Mouse (Mus musculus): ENCODE data around the gene Bmp2k. TPM values are rescaled to one million over a fixed set of nuclear protein-coding genes. Genes with fewer than 3 reads are reported as not detected.

Gene Bmp2k
- polyA plus RNA-seq, 1 experiment from 2014 or later = 11.2 TPM

- H3K27ac ChIP-seq = no peak overlapping the region
- H3K4me2 ChIP-seq (replicated peaks) = no peak overlapping the region
- no peak for ATAC-seq (ENCODE audit: low FRiP score, low read depth)
- H3K4me3 ChIP-seq = no peak overlapping the region
- H3K9me3 ChIP-seq = no peaks in the 10 kb centered on the region
- 76% methylated on average over 6 of the region's 6 CpGs for WGBS
- no peaks in the 10 kb centered on the region for H3K27me3 ChIP-seq (replicated peaks)
- H3K9ac ChIP-seq = no peak overlapping the region
- no peaks in the 10 kb centered on the region for H3K36me3 ChIP-seq
- no peaks in the 10 kb centered on the region for H3K4me1 ChIP-seq
Measured at GRCm38 (mm10) chr5:96962934-96963301, 34.6 kb upstream of the Bmp2k start.

- Histone ChIP-seq H3K4me3 (no peak overlapping the region), H3K4me2 (replicated peaks) (peak overlapping the region; percentile 49), H3K9me3 (no peaks in the 10 kb centered on the region), H3K4me1 (no peaks in the 10 kb centered on the region), H3K36me3 (no peaks in the 10 kb centered on the region), H3K9ac (no peak overlapping the region), H3K27ac (no peak overlapping the region), H3K27me3 (replicated peaks) (no peaks in the 10 kb centered on the region)
- 1% methylated on average over 14 of the region's 14 CpGs for WGBS
- ATAC-seq (ENCODE audit: low FRiP score, low read depth) = peak; percentile 50; the same call in 1 of the 2 replicates
Measured at GRCm38 (mm10) chr5:96964062-96965028, 33.1 kb upstream of the Bmp2k start.

DNA sequence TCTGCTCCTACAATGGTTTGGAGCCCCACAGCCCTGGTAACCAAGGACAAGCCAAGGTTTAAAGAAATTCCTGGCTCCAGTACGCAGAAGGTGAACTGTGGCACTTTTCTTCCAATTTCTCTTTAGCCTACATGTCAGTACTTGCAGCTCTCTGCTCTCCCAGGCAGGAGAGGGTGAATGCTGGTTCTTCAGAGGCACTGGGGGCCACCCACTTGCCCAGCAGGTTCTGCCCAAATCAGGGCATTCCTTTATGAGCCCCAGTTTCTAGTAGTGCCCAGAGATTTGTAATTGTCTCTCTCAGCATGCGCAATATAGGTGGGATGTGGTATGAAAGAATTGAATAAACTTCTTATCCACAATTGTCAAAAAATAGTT, 32.5 kb upstream of the Bmp2k start:
- Histone ChIP-seq H3K4me3 (no peak overlapping the region), H3K9ac (no peak overlapping the region), H3K36me3 (no peaks in the 10 kb centered on the region), H3K9me3 (no peaks in the 10 kb centered on the region), H3K27ac (no peak overlapping the region), H3K27me3 (replicated peaks) (no peaks in the 10 kb centered on the region), H3K4me2 (replicated peaks) (peak overlapping the region; percentile 49), H3K4me1 (no peaks in the 10 kb centered on the region)
- 65% methylated on average over 2 of the region's 2 CpGs for WGBS
- ATAC-seq (ENCODE audit: low FRiP score, low read depth) = no peak

GRCm38 (mm10) chr5:96965503-96965902, 32.0 kb upstream of the Bmp2k start:
- WGBS = 73% methylated on average over 2 of the region's 2 CpGs
- H3K27me3 ChIP-seq (replicated peaks) = no peaks in the 10 kb centered on the region
- no peak overlapping the region for H3K9ac ChIP-seq
- H3K9me3 ChIP-seq = no peaks in the 10 kb centered on the region
- no peak overlapping the region for H3K27ac ChIP-seq
- ATAC-seq (ENCODE audit: low FRiP score, low read depth) = no peak
- H3K4me1 ChIP-seq = no peaks in the 10 kb centered on the region
- H3K4me3 ChIP-seq = no peak overlapping the region
- H3K36me3 ChIP-seq = no peaks in the 10 kb centered on the region
- no peak overlapping the region for H3K4me2 ChIP-seq (replicated peaks)

DNA sequence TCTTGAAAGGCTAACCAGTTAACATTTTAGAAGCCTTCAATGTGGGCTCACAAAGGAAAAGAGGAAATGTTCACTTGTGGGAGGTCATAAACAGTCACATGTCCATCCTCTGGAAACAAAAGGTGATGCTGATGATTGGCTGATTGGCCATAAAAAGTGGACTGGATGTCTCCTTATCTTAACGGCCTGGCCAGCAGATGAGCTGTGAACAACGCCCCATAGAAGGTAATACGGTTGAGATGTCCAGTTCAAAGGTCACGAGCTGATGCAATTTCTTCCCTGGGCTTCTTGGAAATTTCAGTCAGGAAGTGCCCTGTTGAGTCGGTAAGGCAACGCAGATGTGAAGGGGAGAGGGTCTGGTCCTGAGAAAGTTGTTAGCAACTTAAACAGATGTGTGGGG, 28.9 kb upstream of the Bmp2k start:
- no peak for ATAC-seq (ENCODE audit: low FRiP score, low read depth)
- H3K4me1 ChIP-seq = no peaks in the 10 kb centered on the region
- H3K4me2 ChIP-seq (replicated peaks) = no peak overlapping the region
- H3K27ac ChIP-seq = no peak overlapping the region
- 6% methylated on average over 6 of the region's 6 CpGs for WGBS
- no peaks in the 10 kb centered on the region for H3K27me3 ChIP-seq (replicated peaks)
- H3K9me3 ChIP-seq = no peaks in the 10 kb centered on the region
- no peak overlapping the region for H3K9ac ChIP-seq
- H3K4me3 ChIP-seq = no peak overlapping the region
- H3K36me3 ChIP-seq = no peaks in the 10 kb centered on the region

DNA sequence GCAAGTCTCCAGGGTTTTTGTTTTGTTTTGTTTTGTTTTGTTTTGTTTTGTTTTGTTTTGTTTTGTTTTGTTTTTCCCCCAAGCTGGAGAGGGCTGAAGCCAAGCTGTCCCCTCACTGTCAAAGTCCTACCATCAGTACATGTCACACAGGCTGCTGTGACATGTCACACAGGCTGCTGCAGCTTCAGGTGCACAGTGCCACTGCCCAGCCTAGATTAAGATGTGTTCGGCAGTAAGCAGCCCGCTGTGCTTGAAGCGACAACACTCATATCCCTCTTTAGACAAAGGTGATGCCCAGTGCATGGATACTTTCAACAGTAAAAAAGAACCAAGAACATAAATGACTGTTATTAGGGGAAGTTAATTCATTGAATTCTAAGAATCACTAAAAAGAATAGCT, 28.5 kb upstream of the Bmp2k start:
- Histone ChIP-seq H3K4me3 (no peak overlapping the region), H3K36me3 (no peaks in the 10 kb centered on the region), H3K4me1 (no peaks in the 10 kb centered on the region), H3K4me2 (replicated peaks) (no peak overlapping the region), H3K27me3 (replicated peaks) (no peaks in the 10 kb centered on the region), H3K27ac (no peak overlapping the region), H3K9me3 (no peaks in the 10 kb centered on the region), H3K9ac (no peak overlapping the region)
- WGBS = 44% methylated on average over 3 of the region's 3 CpGs
- ATAC-seq (ENCODE audit: low FRiP score, low read depth) = no peak

DNA sequence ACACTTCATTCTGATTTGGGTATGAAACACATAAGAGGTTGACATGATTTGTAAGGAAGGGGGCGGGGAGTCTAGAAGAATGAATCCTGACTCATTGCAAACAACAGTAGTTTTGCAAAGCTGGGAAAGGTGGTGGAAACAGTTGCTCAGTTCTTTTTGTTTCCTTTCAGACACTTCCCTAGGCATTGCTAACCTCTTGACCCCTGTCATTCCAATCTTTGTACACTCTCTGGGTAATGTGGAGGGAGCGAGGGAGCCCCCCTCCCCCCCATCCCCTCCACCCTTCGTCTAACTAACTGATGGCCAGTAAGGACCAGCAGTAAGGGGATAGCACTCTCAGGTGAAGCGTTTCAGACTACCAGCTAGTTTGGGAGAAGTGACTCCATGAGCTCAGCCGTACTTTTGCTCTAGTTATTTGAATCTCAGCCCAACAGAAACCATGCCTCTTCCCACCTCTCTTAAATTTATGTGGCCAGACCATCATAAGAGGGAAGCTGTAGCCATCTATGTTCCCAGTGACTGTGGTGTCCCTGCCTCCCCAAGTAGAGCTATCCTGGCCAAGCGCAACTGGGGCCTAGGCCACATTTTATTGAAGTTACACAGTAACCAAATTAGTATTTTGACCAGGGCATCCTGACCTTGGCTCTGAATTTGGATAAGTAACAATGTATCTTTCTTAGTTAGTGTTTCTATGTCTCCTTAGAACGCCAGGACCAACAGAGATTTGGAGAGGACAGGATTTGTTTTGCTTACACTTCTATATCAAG, 27.6 kb upstream of the Bmp2k start:
- ATAC-seq (ENCODE audit: low FRiP score, low read depth) = no peak
- WGBS = 44% methylated on average over 7 of the region's 7 CpGs

GRCm38 (mm10) chr5:96970472-96970848, 27.0 kb upstream of the Bmp2k start:
- no peak for ATAC-seq (ENCODE audit: low FRiP score, low read depth)
- Histone ChIP-seq H3K36me3 (no peaks in the 10 kb centered on the region), H3K27ac (no peak overlapping the region), H3K9ac (no peak overlapping the region), H3K9me3 (no peaks in the 10 kb centered on the region), H3K4me2 (replicated peaks) (no peak overlapping the region), H3K27me3 (replicated peaks) (no peaks in the 10 kb centered on the region), H3K4me1 (no peaks in the 10 kb centered on the region), H3K4me3 (no peak overlapping the region)

More for the DNA sequence above, 27.6 kb upstream of the Bmp2k start:
- no peaks in the 10 kb centered on the region for H3K9me3 ChIP-seq
- no peak overlapping the region for H3K4me3 ChIP-seq
- H3K4me1 ChIP-seq = no peaks in the 10 kb centered on the region
- H3K27ac ChIP-seq = no peak overlapping the region
- H3K9ac ChIP-seq = no peak overlapping the region
- H3K4me2 ChIP-seq (replicated peaks) = no peak overlapping the region
- H3K27me3 ChIP-seq (replicated peaks) = no peaks in the 10 kb centered on the region
- no peaks in the 10 kb centered on the region for H3K36me3 ChIP-seq

- Histone ChIP-seq H3K27me3 (replicated peaks) (no peaks in the 10 kb centered on the region), H3K4me1 (no peaks in the 10 kb centered on the region), H3K27ac (no peak overlapping the region), H3K36me3 (no peaks in the 10 kb centered on the region), H3K9me3 (no peaks in the 10 kb centered on the region), H3K9ac (no peak overlapping the region), H3K4me3 (no peak overlapping the region), H3K4me2 (replicated peaks) (no peak overlapping the region)
- ATAC-seq (ENCODE audit: low FRiP score, low read depth) = no peak
- WGBS = 85% methylated on average over 5 of the region's 5 CpGs
Measured at GRCm38 (mm10) chr5:96972474-96973130, 24.9 kb upstream of the Bmp2k start.

GRCm38 (mm10) chr5:96973714-96974113, 23.8 kb upstream of the Bmp2k start:
- ATAC-seq (ENCODE audit: low FRiP score, low read depth) = no peak
- H3K4me3 ChIP-seq = no peak overlapping the region
- no peak overlapping the region for H3K9ac ChIP-seq
- H3K4me2 ChIP-seq (replicated peaks) = no peak overlapping the region
- H3K4me1 ChIP-seq = no peaks in the 10 kb centered on the region
- 80% methylated on average over 3 of the region's 3 CpGs for WGBS
- no peaks in the 10 kb centered on the region for H3K9me3 ChIP-seq
- H3K27me3 ChIP-seq (replicated peaks) = no peaks in the 10 kb centered on the region
- H3K36me3 ChIP-seq = no peaks in the 10 kb centered on the region
- H3K27ac ChIP-seq = no peak overlapping the region

- Histone ChIP-seq H3K36me3 (no peaks in the 10 kb centered on the region), H3K27me3 (replicated peaks) (no peaks in the 10 kb centered on the region), H3K27ac (no peak overlapping the region), H3K9me3 (no peaks in the 10 kb centered on the region), H3K4me1 (no peaks in the 10 kb centered on the region), H3K4me2 (replicated peaks) (no peak overlapping the region), H3K4me3 (no peak overlapping the region), H3K9ac (no peak overlapping the region)
- no peak for ATAC-seq (ENCODE audit: low FRiP score, low read depth)
- WGBS = 70% methylated on average over 1 of the region's 1 CpGs
Measured at GRCm38 (mm10) chr5:96974661-96975060, 22.8 kb upstream of the Bmp2k start.

DNA sequence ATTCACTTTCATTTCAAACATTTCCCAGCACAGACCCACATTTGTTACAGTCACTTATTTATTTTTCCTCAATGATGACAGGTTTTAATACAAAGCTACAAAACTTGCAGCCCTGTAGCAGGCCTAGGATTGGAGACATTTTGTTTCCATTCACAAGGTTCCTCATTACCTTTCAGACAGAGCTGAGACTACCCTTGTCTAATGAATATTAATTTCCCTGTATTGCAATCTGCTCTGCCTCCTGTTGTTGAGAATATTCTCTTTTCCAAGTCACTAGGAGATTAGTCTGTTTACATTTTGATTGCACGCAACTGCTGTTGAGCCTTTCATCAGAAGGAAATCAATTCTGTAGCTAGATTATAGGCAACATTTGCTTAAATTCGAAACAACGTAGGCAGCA, 22.4 kb upstream of the Bmp2k start:
- no peak overlapping the region for H3K9ac ChIP-seq
- 90% methylated on average over 3 of the region's 3 CpGs for WGBS
- no peaks in the 10 kb centered on the region for H3K27me3 ChIP-seq (replicated peaks)
- H3K4me2 ChIP-seq (replicated peaks) = no peak overlapping the region
- H3K4me3 ChIP-seq = no peak overlapping the region
- H3K27ac ChIP-seq = no peak overlapping the region
- H3K36me3 ChIP-seq = no peaks in the 10 kb centered on the region
- H3K9me3 ChIP-seq = no peaks in the 10 kb centered on the region
- no peaks in the 10 kb centered on the region for H3K4me1 ChIP-seq
- no peak for ATAC-seq (ENCODE audit: low FRiP score, low read depth)
